Mouse (Mus musculus): ENCODE measurements around the gene Sorbs1.

GRCm38 (mm10) chr19:40256376-40257050, 257.1 kb downstream of the Sorbs1 start:
- TF ChIP-seq MAFK (IDR thresholded peaks at IDR 0.05; ENCODE audit: insufficient read depth, low read depth, low read length) = no peak
- TF ChIP-seq CHD2 (IDR thresholded peaks at IDR 0.05; ENCODE audit: low read depth, low read length) = no peak
- no peak for TF ChIP-seq HCFC1 (IDR thresholded peaks at IDR 0.05; ENCODE audit: borderline replicate concordance, insufficient read depth, low read length)

Data from ES-E14 (cell line).